Mouse (Mus musculus) stomach, embryonic 16.5 days (tissue): Measurements from ENCODE around the gene Eif2b3. TPM values are rescaled to one million over a fixed set of nuclear protein-coding genes. Genes with fewer than 3 reads are reported as not detected.

ENCODE experiments used
- ATAC-seq: fragments of 200-750 bp; cut with Nextera tagmentation; 2 replicates; pipeline ENCODE4 v1.8.0; 2017; ENCODE audit warnings: moderate number of reproducible peaks, moderate TSS enrichment; ENCODE audit not compliant: insufficient read depth, low FRiP score
- H3K27ac ChIP-seq: fragments of 300-500 bp; sonication (generic); 2 replicates; pipeline ENCODE4 v1.5.1; 2014; ENCODE audit warnings: low read length
- H3K27me3 ChIP-seq: fragments of 300-500 bp; sonication (generic); 2 replicates; pipeline ENCODE4 v1.6.1; 2014; ENCODE audit warnings: low read length, control low read depth, mixed read lengths; ENCODE audit not compliant: control insufficient read depth, insufficient read depth
- H3K36me3 ChIP-seq: fragments of 300-500 bp; sonication (generic); 2 replicates; pipeline ENCODE4 v1.6.1; 2014; ENCODE audit warnings: low read length; ENCODE audit not compliant: control insufficient read depth, insufficient read depth
- H3K4me1 ChIP-seq: fragments of 300-500 bp; sonication (generic); 2 replicates; pipeline ENCODE4 v1.6.1; 2014; ENCODE audit warnings: low read length, control low read depth, mixed read lengths; ENCODE audit not compliant: control insufficient read depth, insufficient read depth
- H3K4me2 ChIP-seq: fragments of 300-500 bp; sonication (generic); 2 replicates; pipeline ENCODE4 v1.6.1; 2014; ENCODE audit warnings: low read depth, low read length, mixed read lengths
- H3K4me3 ChIP-seq: fragments of 300-500 bp; sonication (generic); replicated peaks from 2 replicates; pipeline ENCODE4 v1.5.1; 2014; ENCODE audit warnings: mild to moderate bottlenecking, low read length
- H3K9ac ChIP-seq: fragments of 300-500 bp; sonication (generic); 2 replicates; pipeline ENCODE4 v1.6.1; 2014; ENCODE audit warnings: low read length
- H3K9me3 ChIP-seq: fragments of 300-500 bp; sonication (generic); replicated peaks from 2 replicates; pipeline ENCODE4 v1.6.1; 2016; ENCODE audit warnings: low read length, control low read depth; ENCODE audit not compliant: control insufficient read depth
- WGBS: fragments of 180-500 bp; shearing (Covaris S2); extraction: QIAGEN DNeasy Blood & Tissue Kit; methylation state at CpG from one replicate; pipeline ENCODE4 v1.1.7; 2014; 5-methylcytosine and 5-hydroxymethylcytosine counted together
- polyA plus RNA-seq: library from polyadenylated mRNA; unstranded; fragments of >200 nt; fragmentation: Nextera tagmentation; extraction: Ambion mirVana; gene quantifications from 2 replicates; pipeline ENCODE4 v1.2.1, GENCODE M21; 2015

The Eif2b3 gene
- polyA plus RNA-seq, 1 experiment from 2014 or later = 35.6 TPM

DNA sequence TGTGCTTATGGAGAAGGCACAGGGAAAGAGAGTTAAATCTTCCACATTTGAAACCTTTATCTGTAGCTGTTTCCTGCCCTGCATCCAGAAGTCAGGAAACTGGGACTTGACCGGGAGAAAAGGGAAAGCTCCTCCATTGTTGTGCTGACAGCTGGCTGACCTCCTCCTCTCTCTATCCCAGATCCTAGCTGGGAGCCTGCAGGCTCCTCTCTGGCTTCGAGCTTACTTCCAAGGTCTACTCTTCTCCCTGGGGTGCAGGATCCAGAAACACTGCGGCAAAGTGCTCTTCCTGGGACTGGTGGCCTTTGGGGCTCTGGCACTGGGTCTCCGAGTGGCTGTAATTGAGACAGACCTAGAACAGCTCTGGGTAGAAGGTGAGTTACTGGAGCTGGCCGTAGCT lies 77.5 kb downstream of the Eif2b3 start:
- 11% methylated on average over 5 of the region's 5 CpGs for WGBS
- no peak for ATAC-seq
- Histone ChIP-seq H3K27ac (peak overlapping the region; percentile 80; the same call in 1 of the 2 replicates), H3K4me2 (peak overlapping the region; percentile 67), H3K9me3 (no peaks in the 10 kb centered on the region), H3K9ac (peak overlapping the region; percentile 74), H3K4me3 (peak overlapping the region; percentile 61), H3K36me3 (no peaks in the 10 kb centered on the region), H3K27me3 (no peaks in the 10 kb centered on the region), H3K4me1 (peaks cover 12% of the 10 kb centered on the region; the same call in 1 of the 2 replicates)

DNA sequence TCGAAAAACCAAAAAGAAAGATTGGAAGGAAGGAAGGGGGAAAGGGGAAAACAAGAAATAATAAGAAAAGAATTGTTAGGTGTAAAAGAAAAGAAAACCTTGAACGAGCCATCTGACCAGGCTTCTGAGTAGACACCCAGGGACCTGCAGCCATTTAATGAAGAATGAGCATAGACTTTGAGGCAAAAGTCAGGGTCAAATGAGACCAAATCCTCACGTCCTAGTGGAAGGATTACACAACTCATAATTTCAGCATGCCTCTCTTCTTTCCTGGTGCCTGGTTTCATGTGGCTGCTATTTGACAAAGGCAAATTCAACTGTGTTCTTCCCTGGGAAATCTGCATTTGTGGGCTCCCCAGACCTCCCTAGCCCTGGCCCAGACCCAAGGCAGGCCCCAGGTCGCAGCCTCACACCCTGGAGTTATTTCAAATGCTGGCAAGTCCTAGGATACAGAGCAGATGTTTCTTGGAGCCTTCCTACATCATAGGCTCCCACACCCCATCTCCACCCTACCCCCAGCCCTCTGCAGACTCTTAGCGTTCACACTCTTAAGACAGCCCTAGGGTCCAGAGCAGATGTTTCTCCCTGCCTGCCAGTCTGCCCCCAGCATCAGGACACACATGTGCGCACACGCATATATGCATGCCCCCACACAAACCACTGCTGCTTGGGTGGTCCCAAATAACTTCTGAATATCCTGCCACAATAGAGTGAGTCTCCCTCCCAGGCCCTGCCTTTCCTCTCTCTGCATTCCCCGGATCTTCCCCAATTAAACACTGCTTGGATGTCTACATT lies 79.0 kb downstream of the Eif2b3 start:
- 45% methylated on average over 8 of the region's 8 CpGs for WGBS
- H3K4me2 ChIP-seq = peak overlapping the region; percentile 67
- no peak overlapping the region for H3K9ac ChIP-seq
- no peaks in the 10 kb centered on the region for H3K27me3 ChIP-seq
- H3K27ac ChIP-seq = peak overlapping the region; percentile 67
- ATAC-seq = peak; percentile 55; the same call in 1 of the 2 replicates
- H3K9me3 ChIP-seq = no peaks in the 10 kb centered on the region
- H3K4me1 ChIP-seq = peaks cover 12% of the 10 kb centered on the region; the same call in 1 of the 2 replicates
- H3K36me3 ChIP-seq = no peaks in the 10 kb centered on the region
- peak overlapping the region; percentile 61; the same call in 1 of the 2 replicates for H3K4me3 ChIP-seq

DNA sequence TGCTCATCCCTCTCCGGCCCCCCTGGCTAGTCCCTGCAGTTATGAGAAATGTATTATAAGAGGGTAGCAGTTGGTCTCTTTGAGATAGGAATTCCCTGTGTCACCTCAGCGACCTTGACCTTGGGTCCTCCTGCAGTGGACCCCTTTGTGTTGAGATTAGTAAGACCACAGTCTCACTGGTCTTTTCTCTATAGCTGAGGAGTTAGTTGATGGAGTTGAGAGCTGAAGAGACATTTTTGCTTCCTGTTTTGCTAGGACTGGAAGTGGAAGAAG lies 79.5 kb downstream of the Eif2b3 start:
- Histone ChIP-seq H3K4me3 (no peak overlapping the region), H3K36me3 (no peaks in the 10 kb centered on the region)
- WGBS = 48% methylated on average over 2 of the region's 2 CpGs

DNA sequence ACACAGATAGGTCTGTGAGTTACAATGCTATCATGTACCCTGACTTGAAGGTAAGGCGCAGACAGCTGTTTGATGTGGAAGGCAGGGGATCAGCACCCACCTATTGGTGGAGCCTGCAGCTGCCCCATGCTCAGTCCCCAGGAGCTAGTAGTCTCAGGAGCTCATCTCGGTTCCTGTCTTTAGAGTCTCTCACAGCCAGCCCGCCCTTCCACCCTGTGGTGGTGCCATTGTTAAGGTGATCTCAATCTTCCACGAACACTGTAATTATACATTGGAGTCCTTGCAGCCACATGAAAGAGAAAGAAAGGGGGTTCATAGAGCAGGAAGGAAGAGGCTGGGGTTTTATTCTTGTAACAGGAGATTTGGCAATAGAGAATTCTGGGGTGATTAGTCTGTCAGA lies 80.8 kb downstream of the Eif2b3 start:
- ATAC-seq = no peak
- H3K27ac ChIP-seq = no peak overlapping the region
- 79% methylated on average over 4 of the region's 4 CpGs for WGBS
- H3K4me1 ChIP-seq = peaks cover 8% of the 10 kb centered on the region; the same call in 1 of the 2 replicates
- H3K27me3 ChIP-seq = no peaks in the 10 kb centered on the region
- no peaks in the 10 kb centered on the region for H3K36me3 ChIP-seq
- no peak overlapping the region for H3K4me3 ChIP-seq
- no peak overlapping the region for H3K4me2 ChIP-seq
- no peaks in the 10 kb centered on the region for H3K9me3 ChIP-seq
- H3K9ac ChIP-seq = no peak overlapping the region

More for the DNA sequence above, 79.5 kb downstream of the Eif2b3 start:
- H3K9me3 ChIP-seq = no peaks in the 10 kb centered on the region
- peak overlapping the region; percentile 67; the same call in 1 of the 2 replicates for H3K4me2 ChIP-seq
- no peaks in the 10 kb centered on the region for H3K27me3 ChIP-seq
- H3K9ac ChIP-seq = no peak overlapping the region
- peak overlapping the region; percentile 67 for H3K27ac ChIP-seq
- ATAC-seq = no peak
- peaks cover 12% of the 10 kb centered on the region; the same call in 1 of the 2 replicates for H3K4me1 ChIP-seq

DNA sequence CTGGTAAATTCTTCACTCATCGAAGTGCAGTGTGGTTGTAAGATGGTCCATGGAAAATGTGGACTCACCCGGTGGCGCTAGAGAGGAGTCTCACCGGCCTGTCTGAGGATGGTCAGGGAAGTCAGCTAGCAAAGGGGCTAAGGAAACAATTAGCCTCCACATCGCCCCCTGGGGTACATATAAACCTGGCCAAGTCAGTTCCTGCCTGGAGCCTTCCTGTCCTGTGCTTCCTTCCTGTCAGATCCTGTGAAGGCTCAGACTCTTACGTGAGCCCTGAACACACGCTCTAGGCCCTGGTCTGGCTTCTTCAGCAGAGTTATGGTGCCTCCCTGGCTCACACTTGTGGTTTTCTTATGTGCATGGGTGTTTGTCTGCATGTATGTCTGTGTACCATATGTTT lies 82.0 kb downstream of the Eif2b3 start:
- ATAC-seq = no peak
- no peaks in the 10 kb centered on the region for H3K27me3 ChIP-seq
- H3K4me2 ChIP-seq = no peak overlapping the region
- WGBS = 48% methylated on average over 7 of the region's 7 CpGs
- H3K4me3 ChIP-seq = no peak overlapping the region
- no peaks in the 10 kb centered on the region for H3K36me3 ChIP-seq
- H3K9ac ChIP-seq = no peak overlapping the region
- no peaks in the 10 kb centered on the region for H3K9me3 ChIP-seq
- H3K4me1 ChIP-seq = peaks cover 7% of the 10 kb centered on the region; the same call in 1 of the 2 replicates
- no peak overlapping the region for H3K27ac ChIP-seq

DNA sequence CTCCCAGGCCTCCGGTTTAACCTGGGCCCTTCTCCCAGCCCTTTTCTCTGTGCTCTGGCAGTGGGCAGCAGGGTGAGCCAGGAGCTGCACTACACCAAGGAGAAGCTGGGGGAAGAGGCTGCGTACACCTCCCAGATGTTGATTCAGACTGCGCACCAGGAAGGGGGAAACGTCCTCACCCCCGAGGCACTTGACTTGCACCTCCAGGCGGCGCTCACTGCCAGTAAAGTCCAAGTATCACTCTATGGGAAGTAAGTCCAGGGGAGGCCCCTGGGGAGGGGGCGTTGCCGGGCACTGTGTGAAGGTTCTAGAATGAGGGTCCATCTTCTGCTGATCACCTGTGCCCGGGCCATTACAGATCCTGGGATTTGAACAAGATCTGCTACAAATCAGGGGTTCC lies 85.5 kb downstream of the Eif2b3 start:
- ATAC-seq = no peak
- Histone ChIP-seq H3K27me3 (no peaks in the 10 kb centered on the region), H3K4me2 (no peak overlapping the region), H3K9ac (no peak overlapping the region), H3K4me3 (no peak overlapping the region), H3K27ac (no peak overlapping the region), H3K36me3 (peaks cover 3% of the 10 kb centered on the region; the same call in 1 of the 2 replicates), H3K4me1 (no peaks in the 10 kb centered on the region), H3K9me3 (no peaks in the 10 kb centered on the region)
- 82% methylated on average over 10 of the region's 10 CpGs for WGBS

DNA sequence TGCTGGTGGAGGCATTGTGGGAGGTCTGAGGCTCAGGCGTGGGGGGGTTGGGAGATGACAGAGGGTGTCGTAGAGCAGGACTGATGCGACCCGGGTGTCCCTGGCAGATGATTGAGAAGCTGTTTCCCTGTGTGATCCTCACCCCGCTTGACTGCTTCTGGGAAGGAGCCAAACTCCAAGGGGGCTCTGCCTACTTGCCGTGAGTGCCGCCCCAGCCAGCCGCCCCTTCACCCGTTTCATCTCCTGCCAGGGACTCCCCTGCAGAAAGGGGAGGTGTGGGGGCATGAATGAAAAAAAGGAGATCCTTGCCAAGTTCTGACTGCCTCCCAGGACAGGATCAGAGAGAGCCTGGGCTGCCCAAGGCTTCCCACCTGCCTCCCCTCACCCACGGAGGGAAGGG lies 85.9 kb downstream of the Eif2b3 start:
- no peaks in the 10 kb centered on the region for H3K9me3 ChIP-seq
- H3K27ac ChIP-seq = no peak overlapping the region
- ATAC-seq = no peak
- H3K4me1 ChIP-seq = no peaks in the 10 kb centered on the region
- no peaks in the 10 kb centered on the region for H3K27me3 ChIP-seq
- H3K36me3 ChIP-seq = peaks cover 3% of the 10 kb centered on the region; the same call in 1 of the 2 replicates
- no peak overlapping the region for H3K4me2 ChIP-seq
- H3K9ac ChIP-seq = no peak overlapping the region
- H3K4me3 ChIP-seq = no peak overlapping the region
- WGBS = 63% methylated on average over 10 of the region's 10 CpGs

DNA sequence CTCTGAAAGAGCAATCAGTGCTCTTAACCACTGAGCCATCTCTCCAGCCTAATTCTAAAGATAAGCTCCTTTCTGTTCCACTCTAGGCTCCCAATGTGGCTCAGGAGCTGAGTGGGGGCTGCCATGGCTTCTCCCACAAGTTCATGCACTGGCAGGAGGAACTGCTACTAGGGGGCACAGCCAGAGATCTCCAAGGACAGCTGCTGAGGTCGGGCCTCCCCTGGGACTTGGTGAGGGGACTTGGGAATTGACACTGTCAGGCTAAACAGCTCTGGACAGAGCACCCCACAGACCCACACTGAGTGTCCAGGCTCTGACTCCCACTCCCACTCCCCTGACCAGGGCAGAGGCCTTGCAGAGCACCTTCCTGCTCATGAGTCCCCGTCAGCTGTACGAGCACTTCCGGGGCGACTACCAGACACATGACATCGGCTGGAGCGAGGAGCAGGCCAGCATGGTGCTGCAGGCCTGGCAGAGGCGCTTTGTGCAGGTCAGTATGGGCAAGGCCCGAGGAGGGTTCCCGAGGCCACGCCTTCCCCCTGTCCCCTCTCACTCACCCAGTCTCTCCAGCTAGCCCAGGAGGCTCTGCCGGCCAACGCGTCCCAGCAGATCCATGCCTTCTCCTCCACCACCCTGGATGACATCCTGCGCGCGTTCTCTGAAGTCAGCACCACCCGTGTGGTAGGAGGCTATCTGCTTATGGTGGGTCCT lies 88.8 kb downstream of the Eif2b3 start:
- Histone ChIP-seq H3K36me3 (peaks cover 3% of the 10 kb centered on the region; the same call in 1 of the 2 replicates), H3K27ac (no peak overlapping the region), H3K9me3 (no peaks in the 10 kb centered on the region), H3K4me3 (no peak overlapping the region), H3K9ac (no peak overlapping the region), H3K4me2 (no peak overlapping the region), H3K27me3 (no peaks in the 10 kb centered on the region), H3K4me1 (no peaks in the 10 kb centered on the region)
- WGBS = 91% methylated on average over 18 of the region's 18 CpGs
- ATAC-seq = no peak

DNA sequence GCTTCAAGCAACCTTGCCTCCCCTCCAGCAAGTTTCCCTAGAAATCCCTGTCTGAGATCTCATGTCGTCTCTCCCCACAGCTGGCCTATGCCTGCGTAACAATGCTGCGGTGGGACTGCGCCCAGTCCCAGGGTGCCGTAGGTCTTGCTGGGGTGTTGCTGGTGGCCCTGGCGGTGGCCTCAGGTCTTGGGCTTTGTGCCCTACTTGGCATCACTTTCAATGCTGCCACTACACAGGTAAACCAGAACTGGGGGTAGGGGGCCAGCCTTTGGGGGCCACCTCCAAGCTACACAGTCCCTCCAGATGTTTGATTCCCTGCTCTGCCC lies 89.3 kb downstream of the Eif2b3 start:
- no peak overlapping the region for H3K27ac ChIP-seq
- H3K27me3 ChIP-seq = no peaks in the 10 kb centered on the region
- no peak overlapping the region for H3K4me3 ChIP-seq
- H3K9me3 ChIP-seq = no peaks in the 10 kb centered on the region
- H3K4me2 ChIP-seq = no peak overlapping the region
- peaks cover 3% of the 10 kb centered on the region; the same call in 1 of the 2 replicates for H3K36me3 ChIP-seq
- 93% methylated on average over 6 of the region's 6 CpGs for WGBS
- H3K4me1 ChIP-seq = no peaks in the 10 kb centered on the region
- no peak for ATAC-seq
- no peak overlapping the region for H3K9ac ChIP-seq
